Mouse (Mus musculus): Measurements from ENCODE around the gene Trpc4ap. TPM values are rescaled to one million over a fixed set of nuclear protein-coding genes. Genes with fewer than 3 reads are reported as not detected.

The Trpc4ap gene
- total RNA-seq, 2 experiments from 2014 or later = 140 TPM

DNA sequence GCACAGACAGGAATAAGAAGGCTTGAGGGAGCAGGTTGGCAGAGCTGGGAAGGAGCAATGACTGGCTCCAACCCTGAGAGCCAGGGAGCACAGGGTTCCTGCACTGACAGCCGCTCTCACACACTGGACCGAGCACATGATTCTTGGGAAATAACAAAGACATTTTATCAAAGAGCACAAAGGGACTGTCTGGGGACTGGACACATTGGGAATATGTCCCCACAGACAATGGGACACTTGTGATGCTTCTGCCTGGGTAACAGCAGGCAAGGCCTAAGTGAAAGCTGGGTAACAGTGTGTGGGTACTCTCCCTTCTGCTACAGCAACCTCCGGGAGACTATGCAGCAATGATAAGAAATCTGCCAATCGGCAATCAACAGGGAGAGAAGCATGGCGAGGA, 29.8 kb downstream of the Trpc4ap start:
- intact Hi-C loops (cut with DNase I) = loop anchor here (5.0 kb wide), 1 partner anchor 100 kb away; no protein-coding TSS in a partner anchor
- no peak for DNase-seq (ENCODE audit: low spot score in 2 of 2)

GRCm38 (mm10) chr2:155655759-155656372, 36.3 kb downstream of the Trpc4ap start:
- DNase-seq (ENCODE audit: low spot score in 2 of 2) = no peak
- intact Hi-C loops (cut with DNase I) = no loop called here

DNA sequence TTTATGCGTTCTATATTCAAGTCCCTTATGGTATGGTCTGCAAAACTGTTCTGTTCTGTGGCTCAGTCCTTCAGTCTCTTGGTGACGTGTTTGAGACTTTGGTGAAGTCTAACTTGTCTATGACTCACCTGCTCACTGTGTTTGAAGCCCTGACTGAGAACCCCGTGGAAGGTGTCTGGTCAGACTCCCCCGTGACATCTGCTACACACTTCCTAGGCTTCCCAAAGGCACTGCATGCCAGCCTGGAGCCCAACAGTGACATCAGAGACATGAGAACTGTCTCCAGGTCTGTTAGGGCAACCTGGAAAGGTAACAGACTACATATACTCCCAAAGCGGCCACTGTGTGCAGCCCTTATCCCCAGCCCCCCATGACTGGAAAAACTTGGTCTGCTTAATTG, 39.6 kb downstream of the Trpc4ap start:
- no peak for DNase-seq (ENCODE audit: low spot score in 2 of 2)
- intact Hi-C loops (cut with DNase I) = no loop called here

DNA sequence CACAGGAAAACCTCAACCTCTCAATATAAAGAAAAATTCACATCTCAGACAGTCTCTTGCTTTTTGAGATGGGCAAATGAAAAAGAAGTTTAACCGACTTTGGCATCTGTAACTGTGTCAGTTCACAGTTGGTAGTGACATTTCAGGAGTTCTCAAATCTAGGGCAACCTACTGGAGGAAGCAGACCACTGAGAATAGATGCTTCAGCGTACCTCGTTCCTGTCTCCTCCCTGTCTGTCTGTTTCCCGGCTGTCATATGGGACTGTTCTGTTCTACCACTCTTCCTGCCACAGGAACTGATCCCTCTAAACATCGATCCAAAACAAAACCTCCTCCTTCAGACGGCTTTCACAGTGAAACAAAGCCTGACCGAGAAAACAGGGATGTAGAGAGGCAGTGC, 46.4 kb downstream of the Trpc4ap start:
- no peak for DNase-seq (ENCODE audit: low spot score in 2 of 2)
- intact Hi-C loops (cut with DNase I) = no loop called here

DNA sequence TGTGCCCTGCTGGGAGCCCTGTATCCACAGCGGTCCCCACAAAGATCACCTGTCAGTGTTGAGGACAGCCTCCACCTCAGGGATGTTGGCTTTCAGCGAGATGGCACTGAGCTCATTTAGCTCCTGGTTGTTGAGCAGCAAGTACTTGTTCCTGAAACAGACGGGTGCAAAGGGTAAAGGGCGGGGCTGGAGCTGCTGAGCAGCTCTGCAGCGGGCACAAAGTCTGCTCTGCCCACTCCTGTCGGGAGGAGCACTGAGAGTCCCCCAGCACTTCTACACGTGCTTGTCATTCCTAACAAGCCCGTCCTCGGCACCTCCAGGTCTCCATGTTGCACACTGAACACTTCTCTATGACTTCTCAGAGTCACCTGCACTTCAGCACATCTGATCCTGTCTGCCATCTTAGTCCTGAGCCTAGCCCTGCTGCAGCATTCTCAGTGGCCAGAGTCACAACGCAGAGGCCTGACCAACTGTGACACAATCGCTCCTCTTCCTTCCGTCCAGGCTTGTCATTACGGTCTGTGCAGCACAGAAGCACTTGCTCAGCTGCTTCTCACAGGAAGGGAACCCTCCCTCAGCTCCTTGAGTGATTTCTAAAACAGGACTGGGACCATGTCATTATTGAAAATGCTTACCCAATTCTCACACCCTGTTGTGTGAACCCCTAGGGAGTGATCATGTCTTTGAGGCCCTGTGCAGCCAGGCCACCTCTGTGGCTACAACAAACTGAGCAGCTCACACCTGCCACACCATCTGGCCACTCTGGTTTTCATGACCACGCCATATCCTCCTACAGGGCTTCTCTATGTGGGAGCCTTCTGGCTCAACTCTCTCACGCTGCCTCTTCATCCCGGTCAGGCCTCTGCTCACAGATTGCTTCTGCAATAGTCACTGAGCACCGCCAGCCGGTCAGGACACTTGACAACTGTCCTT, 50.4 kb downstream of the Trpc4ap start:
- no peak for DNase-seq (ENCODE audit: low spot score in 2 of 2)
- intact Hi-C loops (cut with DNase I) = no loop called here

DNA sequence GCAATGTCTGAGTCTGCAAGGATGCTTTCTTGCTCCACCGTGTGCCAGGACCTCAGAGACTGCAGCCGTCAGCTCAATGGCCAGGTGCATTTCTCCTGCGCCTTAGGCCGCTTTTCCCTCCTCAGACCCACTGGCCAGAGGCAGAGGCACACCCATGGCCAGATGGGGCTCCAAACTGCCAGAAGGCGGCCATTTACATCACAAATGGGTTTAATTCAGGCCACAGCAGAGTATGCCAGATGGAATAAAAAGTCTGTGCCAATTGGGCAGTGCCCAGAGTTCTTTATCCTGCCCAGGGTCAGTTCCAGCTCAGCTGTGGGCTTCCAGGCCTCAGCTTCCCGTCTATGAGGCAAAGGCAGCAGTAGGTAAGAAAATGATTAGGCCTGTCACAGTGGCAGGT, 51.5 kb downstream of the Trpc4ap start:
- DNase-seq (ENCODE audit: low spot score in 2 of 2) = peak; percentile 58 to 72
- intact Hi-C loops (cut with DNase I) = no loop called here

GRCm38 (mm10) chr2:155637411-155637810, 54.8 kb downstream of the Trpc4ap start:
- no peak for DNase-seq (ENCODE audit: low spot score in 2 of 2)
- intact Hi-C loops (cut with DNase I) = no loop called here

- no peak for DNase-seq (ENCODE audit: low spot score in 2 of 2)
- intact Hi-C loops (cut with DNase I) = no loop called here
Observed at GRCm38 (mm10) chr2:155636881-155637280, 55.3 kb downstream of the Trpc4ap start.

GRCm38 (mm10) chr2:155635961-155636360, 56.2 kb downstream of the Trpc4ap start:
- intact Hi-C loops (cut with DNase I) = no loop called here
- no peak for DNase-seq (ENCODE audit: low spot score in 2 of 2)

DNA sequence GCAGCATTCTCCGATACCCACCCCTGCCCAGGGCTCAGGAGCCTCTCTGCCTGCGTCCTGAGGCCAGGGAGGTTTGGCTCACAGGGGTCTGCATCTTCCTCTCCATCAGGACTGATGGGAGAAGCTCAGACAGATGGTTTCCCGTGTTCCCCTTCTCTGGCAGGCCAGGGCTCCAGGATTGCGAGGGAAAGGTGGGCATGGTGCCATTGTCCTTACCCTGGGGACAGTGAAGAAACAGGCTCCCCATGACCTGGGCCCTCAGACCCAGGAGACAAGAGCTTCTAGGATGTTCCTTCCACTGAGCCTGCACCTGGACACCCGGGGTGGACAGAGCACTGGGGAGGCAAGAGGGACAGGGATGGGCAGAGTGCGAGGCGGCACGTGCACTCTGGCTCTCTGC, 57.6 kb downstream of the Trpc4ap start:
- DNase-seq (ENCODE audit: low spot score in 2 of 2) = no peak
- intact Hi-C loops (cut with DNase I) = no loop called here

- no peak for DNase-seq (ENCODE audit: low spot score in 2 of 2)
- intact Hi-C loops (cut with DNase I) = no loop called here
Observed at GRCm38 (mm10) chr2:155633731-155634130, 58.5 kb downstream of the Trpc4ap start.

DNA sequence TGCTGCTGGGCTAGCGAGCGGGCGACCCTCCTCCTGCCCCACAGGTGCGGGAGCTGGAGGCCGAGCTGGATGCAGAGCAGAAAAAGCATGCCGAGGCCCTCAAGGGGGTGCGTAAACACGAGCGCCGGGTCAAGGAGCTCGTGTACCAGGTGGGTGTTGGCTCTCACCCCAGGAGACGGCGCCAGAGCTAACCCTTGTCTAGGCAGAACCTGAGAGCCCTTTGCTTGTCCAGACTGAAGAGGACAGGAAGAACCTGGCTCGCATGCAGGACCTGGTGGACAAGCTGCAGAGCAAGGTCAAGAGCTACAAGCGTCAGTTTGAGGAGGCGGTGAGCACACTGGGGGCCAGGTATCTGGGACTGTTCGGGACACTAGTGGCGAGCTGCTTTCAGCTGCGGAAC, 59.1 kb downstream of the Trpc4ap start:
- intact Hi-C loops (cut with DNase I) = no loop called here

DNA sequence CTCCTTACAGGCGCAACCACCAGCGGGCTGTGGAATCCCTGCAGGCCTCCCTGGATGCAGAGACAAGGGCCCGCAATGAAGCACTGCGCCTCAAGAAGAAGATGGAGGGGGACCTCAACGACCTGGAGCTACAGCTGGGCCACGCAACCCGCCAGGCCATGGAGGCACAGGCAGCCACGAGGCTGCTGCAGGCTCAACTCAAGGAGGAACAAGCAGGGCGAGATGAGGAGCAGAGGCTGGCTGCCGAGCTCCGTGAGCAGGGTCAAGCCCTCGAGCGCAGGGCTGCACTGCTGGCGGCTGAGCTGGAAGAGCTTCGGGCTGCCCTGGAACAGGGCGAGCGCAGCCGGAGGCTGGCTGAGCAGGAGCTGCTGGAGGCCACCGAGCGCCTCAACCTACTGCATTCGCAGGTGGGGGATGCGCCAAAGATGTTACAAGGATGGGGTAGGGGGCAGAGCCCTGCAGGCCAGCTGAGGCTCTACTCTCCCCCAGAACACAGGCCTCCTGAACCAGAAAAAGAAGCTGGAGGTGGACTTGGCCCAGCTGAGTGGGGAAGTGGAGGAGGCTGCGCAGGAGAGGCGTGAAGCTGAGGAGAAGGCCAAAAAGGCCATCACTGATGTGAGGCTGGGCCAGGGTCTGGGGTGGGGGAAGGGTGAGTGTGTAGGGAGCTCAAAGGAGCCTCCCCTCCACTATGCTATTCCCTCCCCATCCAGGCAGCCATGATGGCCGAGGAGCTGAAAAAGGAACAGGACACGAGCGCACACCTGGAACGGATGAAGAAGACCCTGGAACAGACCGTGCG, 59.8 kb downstream of the Trpc4ap start:
- no peak for DNase-seq (ENCODE audit: low spot score in 2 of 2)
- intact Hi-C loops (cut with DNase I) = no loop called here

More for the DNA sequence above, 59.1 kb downstream of the Trpc4ap start:
- no peak for DNase-seq (ENCODE audit: low spot score in 2 of 2)

GRCm38 (mm10) chr2:155630590-155631416, 61.4 kb downstream of the Trpc4ap start:
- no peak for DNase-seq (ENCODE audit: low spot score in 2 of 2)

GRCm38 (mm10) chr2:155630153-155630552, 62.0 kb downstream of the Trpc4ap start:
- intact Hi-C loops (cut with DNase I) = no loop called here

More at GRCm38 (mm10) chr2:155630590-155631416, 61.4 kb downstream of the Trpc4ap start:
- intact Hi-C loops (cut with DNase I) = no loop called here

GRCm38 (mm10) chr2:155629231-155629661, 62.9 kb downstream of the Trpc4ap start:
- peak; percentile 61 to 72 for DNase-seq (ENCODE audit: low spot score in 2 of 2)
- intact Hi-C loops (cut with DNase I) = no loop called here

More at GRCm38 (mm10) chr2:155630153-155630552, 62.0 kb downstream of the Trpc4ap start:
- DNase-seq (ENCODE audit: low spot score in 2 of 2) = no peak

- intact Hi-C loops (cut with DNase I) = no loop called here
- DNase-seq (ENCODE audit: low spot score in 2 of 2) = no peak
Observed at GRCm38 (mm10) chr2:155628519-155628918, 63.7 kb downstream of the Trpc4ap start.

- DNase-seq (ENCODE audit: low spot score in 2 of 2) = no peak
- intact Hi-C loops (cut with DNase I) = no loop called here
Observed at GRCm38 (mm10) chr2:155628112-155628511, 64.1 kb downstream of the Trpc4ap start.
